Mouse (Mus musculus) adrenal gland (tissue): ENCODE measurements around the gene Prnd.

Experiments
- intact Hi-C: fragments of 180-260 bp; cut with DNase I; formaldehyde crosslinking; loops from one replicate; pipeline ENCODE4 v1.15.1; 2025

Gene Prnd

GRCm38 (mm10) chr2:131939404-131940111 lies 11.1 kb upstream of the Prnd start:
- intact Hi-C loops = loop anchor here (2.0 kb wide), 1 partner anchor 119 kb away; no protein-coding TSS in a partner anchor

GRCm38 (mm10) chr2:131940506-131940905 lies 10.2 kb upstream of the Prnd start:
- intact Hi-C loops = loop anchor here (2.0 kb wide), 1 partner anchor 120 kb away; no protein-coding TSS in a partner anchor

- intact Hi-C loops = loop anchor here (2.0 kb wide), 1 partner anchor 121 kb away; no protein-coding TSS in a partner anchor
Observed at GRCm38 (mm10) chr2:131941501-131941900, 9.2 kb upstream of the Prnd start.

- intact Hi-C loops = no loop called here
Observed at GRCm38 (mm10) chr2:131944370-131944769, 6.3 kb upstream of the Prnd start.

- intact Hi-C loops = no loop called here
Observed at GRCm38 (mm10) chr2:131945225-131945624, 5.4 kb upstream of the Prnd start.

GRCm38 (mm10) chr2:131945765-131946164 lies 4.9 kb upstream of the Prnd start:
- intact Hi-C loops = no loop called here

- intact Hi-C loops = no loop called here
Observed at GRCm38 (mm10) chr2:131946351-131946750, 4.3 kb upstream of the Prnd start.

- intact Hi-C loops = loop anchor here (2.0 kb wide), 1 partner anchor 127 kb away; no protein-coding TSS in a partner anchor
Observed at GRCm38 (mm10) chr2:131948156-131948555, 2.5 kb upstream of the Prnd start.

GRCm38 (mm10) chr2:131948916-131949639 lies 1.6 kb upstream of the Prnd start:
- intact Hi-C loops = loop anchor here (2.0 kb wide), 1 partner anchor 128 kb away; no protein-coding TSS in a partner anchor

GRCm38 (mm10) chr2:131949767-131950597 lies 679 bp upstream of the Prnd start:
- intact Hi-C loops = loop anchor here (2.0 kb wide), 1 partner anchor 129 kb away; no protein-coding TSS in a partner anchor

GRCm38 (mm10) chr2:131952456-131952855 lies 1.8 kb downstream of the Prnd start:
- intact Hi-C loops = no loop called here

- intact Hi-C loops = no loop called here
Observed at GRCm38 (mm10) chr2:131952961-131953538, 2.4 kb downstream of the Prnd start.

GRCm38 (mm10) chr2:131953711-131954110 lies 3.0 kb downstream of the Prnd start:
- intact Hi-C loops = no loop called here

- intact Hi-C loops = no loop called here
Observed at GRCm38 (mm10) chr2:131954835-131955234, 4.2 kb downstream of the Prnd start.

- intact Hi-C loops = no loop called here
Observed at GRCm38 (mm10) chr2:131955264-131955663, 4.6 kb downstream of the Prnd start.

GRCm38 (mm10) chr2:131956336-131957256 lies 5.9 kb downstream of the Prnd start:
- intact Hi-C loops = no loop called here

- intact Hi-C loops = no loop called here
Observed at GRCm38 (mm10) chr2:131957731-131958222, 7.1 kb downstream of the Prnd start.

GRCm38 (mm10) chr2:131961671-131962070 lies 11.0 kb downstream of the Prnd start:
- intact Hi-C loops = no loop called here

GRCm38 (mm10) chr2:131970597-131970996 lies 19.9 kb downstream of the Prnd start:
- intact Hi-C loops = no loop called here

- intact Hi-C loops = no loop called here
Observed at GRCm38 (mm10) chr2:131971098-131971497, 20.4 kb downstream of the Prnd start.
